Mouse (Mus musculus) gastrocnemius, postnatal 14 days (tissue): ENCODE data around the gene Tmem18. TPM values are rescaled to one million over a fixed set of nuclear protein-coding genes. Genes with fewer than 3 reads are reported as not detected.

Experiments used
- DNase-seq: peaks from one replicate; pipeline ENCODE4 v3.0.0; 2021; ENCODE audit warnings: mixed read lengths
- intact Hi-C: fragments of 180-260 bp; cut with DNase I; formaldehyde crosslinking; loops from one replicate; pipeline ENCODE4 v1.15.1; 2025; ENCODE audit warnings: low total_unique reads
- long read RNA-seq, 2 experiments: library from polyadenylated mRNA; stranded (forward); transcript quantifications; one replicate each; pipeline ENCODE4 v2.0.0; 2021
- total RNA-seq, 2 experiments: library from RNA; stranded (reverse); gene quantifications; 2 replicates each; pipeline ENCODE4 v1.2.3; 2021

The Tmem18 gene
- 1 to 10 TPM; 7.0 to 7.2 TPM for total RNA-seq
- long read RNA-seq, experiment 1, transcript Tmem18-201 (5 exons, 2,971 nt), result major isoform, 11 of 16 reads
- long read RNA-seq, experiment 1, partial matches to known transcripts, result 0 of 16 reads
- long read RNA-seq, experiment 1, other reads (novel, unspliced or antisense), result 5 of 16 reads
- long read RNA-seq, experiment 2, transcript Tmem18-201 (5 exons, 2,971 nt), result major isoform, 15 of 17 reads
- long read RNA-seq, experiment 2, partial matches to known transcripts, result 0 of 17 reads
- long read RNA-seq, experiment 2, other reads (novel, unspliced or antisense), result 1 of 17 reads

DNA sequence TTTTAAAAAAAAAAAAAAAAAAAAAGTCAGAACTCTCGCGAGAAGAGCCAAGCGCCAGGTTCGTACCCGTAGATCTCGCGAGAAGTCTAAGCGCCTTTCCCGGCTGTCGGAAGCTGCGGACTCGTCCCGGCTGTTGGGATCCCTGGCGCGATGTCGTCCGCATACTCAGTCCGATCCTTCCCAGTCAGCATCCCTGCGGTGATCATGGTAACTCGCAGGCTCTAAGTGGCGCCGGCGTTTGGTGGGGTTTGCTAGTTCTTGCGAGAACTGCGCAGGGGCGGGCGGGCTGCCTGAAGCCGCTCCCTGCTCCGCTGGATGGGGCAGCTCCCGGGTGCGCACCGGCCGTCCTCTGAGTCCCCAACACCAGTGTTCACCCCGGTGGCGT is at the start of gene Tmem18:
TSS of gene Tmem18 (plus strand) at position 71 of the 385 bp plus-strand sequence.
- intact Hi-C loops, result loop anchor here (10.0 kb wide), 2 partner anchors 460 to 680 kb away; no protein-coding TSS in a partner anchor
- peak; percentile 82 for DNase-seq

DNA sequence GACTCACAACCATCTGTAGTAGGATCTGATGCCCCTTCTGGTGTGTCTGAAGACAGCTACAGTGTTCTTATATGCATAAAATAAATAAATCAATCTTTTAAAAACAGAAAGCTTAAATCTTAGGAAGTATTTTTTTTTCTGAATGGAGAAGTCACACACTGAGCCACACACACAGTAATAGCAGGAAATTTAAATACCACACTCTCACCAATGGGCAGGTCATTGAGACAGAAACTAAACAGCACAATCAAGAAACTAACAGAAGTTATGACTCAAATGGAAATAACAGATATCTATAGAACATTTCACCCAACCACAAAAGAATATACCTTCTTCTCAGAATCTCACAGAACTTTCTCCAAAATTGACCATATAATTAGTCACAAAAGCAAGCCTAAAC is 26.9 kb upstream of the Tmem18 start:
- intact Hi-C loops, result no loop called here
- no peak for DNase-seq

DNA sequence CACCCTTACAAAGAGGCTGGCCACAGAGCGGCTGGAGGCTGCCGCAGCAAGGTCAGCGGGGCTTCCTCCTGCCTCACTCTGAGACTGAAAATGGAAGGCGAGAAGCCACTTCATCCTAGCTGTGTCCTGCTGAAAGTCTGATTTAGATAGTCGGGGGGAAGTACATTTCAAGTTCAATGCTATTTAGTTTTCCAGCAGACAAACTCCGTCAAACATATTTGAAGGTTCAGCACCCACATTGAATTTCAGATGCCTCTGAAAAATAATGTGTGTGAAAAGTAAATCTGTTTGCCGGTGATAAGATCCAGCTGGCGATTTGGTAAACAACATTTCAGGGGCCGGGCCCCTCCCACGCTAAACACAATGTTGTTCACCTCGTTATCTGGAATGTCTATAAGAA is 22.8 kb upstream of the Tmem18 start:
- intact Hi-C loops, result no loop called here
- no peak for DNase-seq

DNA sequence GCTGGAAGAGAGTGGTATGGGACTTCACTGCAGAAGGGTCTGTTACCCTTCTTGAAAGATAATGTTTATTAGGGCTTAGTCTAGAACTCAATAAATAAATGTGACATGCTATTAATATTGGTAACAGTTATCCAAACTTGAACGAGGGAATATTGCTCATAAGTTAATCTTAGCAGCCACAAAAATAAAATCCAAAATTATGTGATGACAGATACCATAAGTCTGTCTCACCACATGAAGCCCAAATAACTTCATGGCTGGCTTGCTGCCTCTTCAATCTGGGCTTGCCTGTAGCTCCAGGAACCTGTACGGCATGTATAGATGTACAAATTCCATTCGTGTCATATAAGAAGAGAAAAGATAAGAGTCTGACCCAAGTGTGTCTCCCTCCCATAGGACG is 12.2 kb upstream of the Tmem18 start:
- intact Hi-C loops, result loop anchor here (5.0 to 10.0 kb wide), 3 partner anchors 197 to 520 kb away; partner anchors contain the start of gene Sntg2
- DNase-seq, result no peak

DNA sequence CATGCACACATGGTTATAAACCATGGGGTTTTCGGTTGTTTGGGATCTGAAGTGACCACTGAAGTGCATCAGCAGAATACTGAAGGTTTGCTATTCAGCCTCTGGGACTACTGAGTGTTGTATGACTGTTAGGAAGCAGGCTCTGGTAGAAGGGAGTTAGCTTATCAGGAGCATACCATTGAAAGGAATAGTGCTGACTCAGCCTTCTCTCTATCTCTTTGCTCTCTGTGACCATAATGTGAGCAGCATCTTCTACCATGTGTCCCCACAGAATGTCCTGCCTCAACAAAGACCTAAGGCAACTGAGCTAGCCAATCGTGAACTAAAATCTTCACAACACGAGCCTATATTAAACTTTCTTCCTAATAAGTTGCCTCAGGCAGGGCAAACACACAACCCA is 8.3 kb upstream of the Tmem18 start:
- intact Hi-C loops, result loop anchor here (10.0 kb wide), 1 partner anchor 201 kb away; the partner anchor contains the start of gene Sntg2
- no peak for DNase-seq

DNA sequence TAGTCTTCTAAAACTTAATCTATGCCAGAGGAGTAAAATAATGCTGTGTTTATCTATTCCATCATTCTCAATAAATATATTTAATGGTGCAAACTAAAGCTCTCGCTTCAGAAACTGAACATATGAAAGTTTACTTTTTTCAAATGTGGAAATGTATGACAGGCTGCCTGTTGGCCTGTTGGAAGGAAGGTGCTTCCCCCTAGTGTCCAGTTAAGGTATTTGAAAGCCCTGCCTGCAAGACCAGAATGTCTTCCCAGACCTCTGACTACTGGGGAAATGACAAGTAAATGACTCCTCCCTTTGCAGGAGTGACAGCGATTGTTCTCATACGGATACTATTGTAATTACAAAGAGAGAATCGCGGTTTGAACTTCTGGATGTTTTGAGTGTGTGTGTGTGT is 6.2 kb upstream of the Tmem18 start:
- peak; percentile 43 for DNase-seq
- intact Hi-C loops, result loop anchor here (10.0 kb wide), 1 partner anchor 203 kb away; the partner anchor contains the start of gene Sntg2

DNA sequence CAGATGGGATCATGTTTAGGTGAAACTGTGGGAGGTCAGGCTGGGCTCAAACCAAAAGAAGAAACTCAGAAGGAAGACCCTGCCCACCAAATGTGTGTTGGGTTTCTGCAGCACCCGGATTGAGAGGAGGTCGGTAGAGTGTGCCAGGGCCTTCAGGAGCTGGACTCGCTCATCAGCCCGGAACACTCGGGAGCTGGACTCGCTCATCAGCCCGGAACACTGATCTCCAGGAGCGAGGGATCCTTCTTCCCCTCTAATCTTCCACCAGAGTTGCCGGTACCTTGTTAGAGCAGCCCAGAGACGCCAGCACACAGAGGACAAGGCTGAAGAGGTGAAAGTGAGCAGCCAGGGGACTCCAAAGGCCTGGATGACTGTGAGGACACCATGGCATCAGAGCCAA is 2.9 kb upstream of the Tmem18 start:
- no peak for DNase-seq
- intact Hi-C loops, result loop anchor here (10.0 kb wide), 2 partner anchors 456 to 676 kb away; no protein-coding TSS in a partner anchor

DNA sequence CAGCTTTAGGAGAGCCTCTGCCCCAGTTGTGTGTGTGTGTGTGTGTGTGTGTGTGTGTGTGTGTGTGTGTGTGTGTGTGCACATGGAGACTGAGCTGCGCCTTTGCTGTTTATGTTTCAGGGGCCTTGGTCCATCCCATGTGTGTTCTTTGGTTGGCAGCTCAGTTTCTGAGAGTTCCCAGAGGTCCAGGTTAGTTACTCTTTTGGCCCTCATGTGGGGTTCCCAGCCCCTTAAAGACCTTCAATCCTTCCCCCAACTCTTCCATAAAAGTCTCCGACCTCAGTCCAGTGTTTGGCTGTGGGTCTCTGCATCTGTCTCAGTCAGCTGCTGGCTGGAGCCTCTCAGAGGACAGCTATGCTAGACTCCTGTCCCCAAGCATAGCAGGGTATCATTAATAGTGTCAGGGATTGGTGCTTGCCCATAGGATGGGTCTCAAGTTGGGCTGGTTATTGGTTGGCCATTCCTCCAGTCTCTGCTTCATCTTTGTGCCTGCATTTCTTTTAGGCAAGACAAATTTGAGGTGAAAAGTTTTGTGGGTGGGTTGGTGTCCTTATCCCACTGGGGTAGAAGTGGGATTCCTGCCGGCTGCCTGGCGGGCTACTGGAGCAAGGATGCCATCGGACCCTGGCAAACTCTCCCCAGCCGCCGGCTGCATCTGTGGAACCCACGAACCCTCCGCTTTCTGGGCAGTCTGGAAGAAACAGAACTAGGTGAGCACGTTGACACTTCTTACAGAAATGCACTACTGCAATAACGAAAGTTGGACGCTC is 455 bp upstream of the Tmem18 start:
- DNase-seq, result no peak
- intact Hi-C loops, result loop anchor here (10.0 kb wide), 2 partner anchors 459 to 679 kb away; no protein-coding TSS in a partner anchor

DNA sequence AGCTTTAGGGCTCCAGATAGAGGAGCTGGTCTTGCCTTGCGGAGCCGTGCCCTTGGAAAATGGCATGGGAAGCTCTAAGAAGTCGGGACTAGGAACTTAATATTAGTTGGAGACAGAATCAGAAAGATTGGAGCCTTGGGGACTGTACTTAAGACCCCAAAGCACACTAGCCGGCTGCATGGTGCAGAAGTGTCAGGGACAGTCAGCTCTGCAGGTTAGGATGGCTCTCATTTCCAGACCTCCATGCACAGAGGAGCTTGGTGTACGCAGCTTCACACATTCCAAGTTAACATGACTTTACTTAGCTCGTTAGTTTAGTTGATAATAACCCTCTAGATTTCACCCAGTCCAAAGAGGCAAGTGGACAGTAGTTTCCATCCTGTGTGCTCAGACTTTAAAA is 637 bp downstream of the Tmem18 start:
- no peak for DNase-seq
- intact Hi-C loops, result loop anchor here (10.0 kb wide), 2 partner anchors 460 to 680 kb away; no protein-coding TSS in a partner anchor

DNA sequence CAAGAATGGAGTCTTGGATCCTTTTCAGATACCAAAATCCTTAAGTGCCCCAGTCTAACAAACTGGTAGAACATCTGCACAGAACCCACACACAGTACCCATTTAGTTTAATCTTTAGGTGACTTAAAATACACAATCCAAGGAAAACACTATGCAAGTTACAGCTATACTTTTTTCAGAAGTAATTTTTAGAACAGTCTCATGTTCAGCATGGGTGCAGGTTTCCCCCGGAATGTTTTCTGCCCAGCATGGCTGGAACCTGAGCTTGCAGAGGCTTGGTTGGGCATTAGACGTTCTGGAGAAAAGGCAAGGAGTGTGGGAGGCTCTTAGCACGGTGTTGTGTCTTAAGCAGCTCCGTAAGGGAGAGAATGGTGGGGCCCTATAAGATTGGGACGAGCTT is 7.6 kb downstream of the Tmem18 start:
- intact Hi-C loops, result no loop called here
- DNase-seq, result no peak

DNA sequence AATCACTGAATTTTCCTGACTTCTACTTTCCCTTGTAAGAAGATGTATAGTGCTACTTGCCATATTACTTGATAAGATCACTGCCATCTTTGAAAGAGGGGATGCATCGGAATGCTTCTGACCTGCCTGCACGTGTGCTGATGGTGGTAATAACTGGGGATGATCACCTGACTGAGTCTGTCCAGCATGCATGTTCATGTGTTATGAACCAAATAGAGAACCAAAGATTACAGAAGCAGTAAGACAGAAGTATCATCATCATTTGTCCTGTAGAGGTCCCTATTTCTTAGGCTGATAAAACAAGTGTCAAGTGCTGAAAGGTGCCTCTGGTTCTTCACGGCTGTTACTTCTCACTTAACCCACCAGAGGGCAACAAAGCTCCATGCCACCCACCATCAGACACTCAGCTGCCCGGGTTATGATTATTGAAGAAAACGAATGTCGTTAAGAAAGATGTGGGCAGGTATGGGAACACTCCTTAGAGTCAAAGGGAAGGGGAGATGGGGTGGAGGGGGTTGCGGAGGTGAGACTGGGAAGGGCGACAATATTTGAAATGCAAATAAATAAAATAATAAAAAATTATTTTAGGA is 12.7 kb downstream of the Tmem18 start:
- peak; percentile 37 for DNase-seq

DNA sequence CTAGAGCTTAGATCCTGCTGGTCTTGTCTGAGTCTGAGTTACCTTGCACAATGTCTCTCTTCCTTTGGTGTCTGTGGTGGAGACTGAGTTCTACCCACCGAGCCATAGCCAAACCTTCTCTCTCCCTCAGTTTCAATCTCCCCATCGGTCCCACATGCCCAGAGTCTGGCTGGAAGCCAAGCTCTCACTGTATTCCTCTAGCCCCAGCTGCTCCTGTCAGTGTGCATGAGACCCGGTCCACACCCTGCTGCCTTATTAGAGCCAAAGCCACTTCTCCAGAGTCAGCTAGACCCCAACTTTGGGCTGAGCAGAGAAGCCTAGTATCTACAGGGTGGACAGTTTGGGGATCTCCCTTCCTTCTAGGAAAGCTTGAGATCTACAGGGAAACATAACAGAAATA is 14.7 kb downstream of the Tmem18 start:
- intact Hi-C loops, result loop anchor here (5.0 kb wide), 1 partner anchor 293 kb away; no protein-coding TSS in a partner anchor
- peak; percentile 30 for DNase-seq

More for the DNA sequence above, 12.7 kb downstream of the Tmem18 start:
- intact Hi-C loops, result loop anchor here (1.0 to 5.0 kb wide), 2 partner anchors 295 to 409 kb away; no protein-coding TSS in a partner anchor

DNA sequence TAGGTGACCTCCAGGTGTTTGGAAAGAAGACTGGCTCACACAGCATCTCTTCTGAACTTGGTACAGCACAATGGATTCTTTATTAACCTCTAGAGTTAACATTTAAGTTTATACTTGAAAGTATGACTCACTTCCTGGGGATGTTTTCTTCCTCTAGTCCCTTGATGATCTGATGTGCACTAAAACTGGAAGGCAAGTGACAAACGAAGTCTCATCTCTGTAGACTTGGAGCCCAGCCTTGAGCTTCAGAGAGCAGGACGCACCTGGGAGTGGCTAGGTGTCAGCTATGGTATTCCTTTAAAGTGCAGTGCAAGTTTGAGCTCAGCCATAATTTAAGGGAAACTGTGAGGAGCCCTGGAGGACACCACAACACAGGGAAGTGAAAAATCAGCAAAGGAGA is 15.2 kb downstream of the Tmem18 start:
- no peak for DNase-seq
- intact Hi-C loops, result loop anchor here (5.0 kb wide), 1 partner anchor 293 kb away; no protein-coding TSS in a partner anchor

DNA sequence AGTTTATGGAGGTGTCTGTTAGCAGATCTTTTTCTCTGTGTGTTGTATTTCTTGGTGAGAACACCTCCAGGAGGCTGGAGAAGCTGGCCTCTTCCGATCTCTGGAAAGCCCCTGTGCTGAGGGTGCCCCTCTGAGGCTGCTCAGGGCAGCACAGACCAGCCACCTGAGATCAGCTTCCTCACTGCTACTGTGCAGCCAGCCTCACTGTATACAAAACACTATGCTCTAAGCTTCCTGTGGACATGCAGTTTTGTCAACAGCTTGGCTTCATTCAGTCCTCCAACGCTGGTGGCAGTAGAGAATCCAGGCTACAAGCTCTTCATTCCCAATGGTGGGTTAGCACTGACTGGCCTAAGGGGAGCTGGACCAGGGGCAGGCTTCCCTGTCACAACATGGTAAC is 15.8 kb downstream of the Tmem18 start:
- intact Hi-C loops, result loop anchor here (5.0 kb wide), 1 partner anchor 292 kb away; no protein-coding TSS in a partner anchor
- no peak for DNase-seq

DNA sequence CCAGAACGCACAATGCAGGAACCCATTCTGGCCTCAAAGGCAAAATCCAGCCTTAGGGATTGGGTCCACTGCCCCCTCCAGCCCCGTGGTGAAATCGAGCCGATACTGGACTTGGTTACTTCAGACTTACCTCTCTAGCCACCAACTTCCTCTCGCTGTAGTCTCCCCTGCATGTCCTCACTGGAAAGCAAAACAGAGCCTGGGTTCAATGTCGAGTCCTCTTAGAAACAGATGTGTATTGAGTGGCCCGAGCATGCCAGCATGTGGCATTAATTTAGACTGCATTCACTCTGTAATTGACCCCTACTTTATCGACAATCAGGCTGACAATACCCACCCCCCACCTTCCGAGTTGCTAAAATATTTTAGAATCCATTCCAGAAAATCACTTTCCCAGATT is 19.8 kb downstream of the Tmem18 start:
- no peak for DNase-seq
- intact Hi-C loops, result no loop called here

DNA sequence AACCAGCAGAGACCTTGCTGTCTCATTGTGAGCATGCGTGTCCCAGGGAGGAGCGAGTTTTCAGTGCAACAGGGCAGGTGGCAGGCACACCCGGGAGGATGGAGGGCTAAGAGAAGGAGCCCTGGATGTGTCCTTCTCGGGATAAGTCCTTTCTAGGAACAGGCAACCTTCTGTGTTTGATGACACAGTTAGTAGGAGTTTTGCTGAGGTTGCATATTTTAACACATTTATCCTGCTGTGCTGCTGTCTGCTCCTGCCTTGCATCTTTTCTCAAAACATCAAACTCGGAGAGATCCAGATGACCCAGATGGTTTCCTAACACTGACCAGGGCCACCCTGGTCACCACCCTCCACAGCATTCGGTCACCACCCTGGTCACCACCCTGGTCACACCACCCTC is 20.6 kb downstream of the Tmem18 start:
- DNase-seq, result no peak
- intact Hi-C loops, result no loop called here

DNA sequence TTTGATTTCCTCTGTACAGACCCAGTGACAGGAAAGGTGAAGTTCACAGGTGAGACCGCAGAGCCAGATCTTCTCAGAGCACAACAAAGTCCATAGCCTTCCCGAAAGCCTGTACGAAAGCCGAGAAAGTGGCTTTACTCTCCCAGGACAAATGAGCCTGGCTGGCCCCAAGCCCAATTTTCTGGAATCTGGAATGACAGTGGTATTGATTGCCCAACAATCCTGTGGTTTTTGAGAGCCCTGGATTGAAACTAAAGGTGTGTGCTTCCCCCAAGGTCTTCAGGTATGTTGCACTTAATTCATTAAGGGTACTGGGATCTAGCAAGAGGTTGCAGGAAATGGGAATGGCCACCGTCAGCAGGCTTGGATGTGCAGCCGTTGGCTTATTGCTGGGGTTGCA is 21.7 kb downstream of the Tmem18 start:
- DNase-seq, result no peak
- intact Hi-C loops, result no loop called here

DNA sequence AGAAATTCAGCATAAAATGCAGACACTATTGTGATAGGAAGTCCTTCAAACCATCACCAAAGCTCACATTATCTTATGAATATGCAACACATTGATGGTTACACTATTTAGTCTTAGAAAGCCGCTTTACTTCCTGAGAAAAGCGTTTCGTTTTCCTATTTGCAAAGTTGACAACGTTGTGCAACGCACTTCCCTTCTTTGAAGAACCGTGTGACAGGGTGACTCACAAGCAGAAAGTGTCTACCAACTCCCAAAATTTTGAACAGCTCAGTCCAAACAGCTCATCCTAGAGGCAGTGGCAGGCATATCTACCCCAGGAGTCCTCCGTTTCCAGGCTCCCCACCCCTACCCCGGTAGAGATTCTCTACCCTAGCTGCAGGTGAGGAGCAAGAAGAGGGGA is 22.5 kb downstream of the Tmem18 start:
- intact Hi-C loops, result no loop called here

DNA sequence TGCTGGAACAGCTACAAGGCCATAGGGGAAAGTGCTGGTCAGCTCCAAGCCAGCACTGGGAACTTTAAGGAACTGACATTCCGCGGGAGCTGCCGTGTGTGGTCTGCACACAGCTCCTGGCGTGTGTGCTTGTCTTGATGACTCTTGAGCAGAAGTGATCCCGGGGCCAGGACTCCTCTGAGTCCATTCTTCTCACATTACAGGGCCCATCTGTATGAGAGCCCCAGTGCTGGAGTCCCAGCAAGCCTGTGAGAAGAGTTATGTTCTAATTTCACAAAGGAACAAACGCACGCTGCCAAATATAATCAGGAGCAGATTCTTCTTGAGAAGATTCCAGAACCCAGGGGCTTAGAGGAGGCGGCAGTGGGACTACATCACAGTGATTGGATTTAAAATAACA is 34.2 kb downstream of the Tmem18 start:
- intact Hi-C loops, result no loop called here
- DNase-seq, result peak; percentile 14

More for the DNA sequence above, 22.5 kb downstream of the Tmem18 start:
- no peak for DNase-seq

DNA sequence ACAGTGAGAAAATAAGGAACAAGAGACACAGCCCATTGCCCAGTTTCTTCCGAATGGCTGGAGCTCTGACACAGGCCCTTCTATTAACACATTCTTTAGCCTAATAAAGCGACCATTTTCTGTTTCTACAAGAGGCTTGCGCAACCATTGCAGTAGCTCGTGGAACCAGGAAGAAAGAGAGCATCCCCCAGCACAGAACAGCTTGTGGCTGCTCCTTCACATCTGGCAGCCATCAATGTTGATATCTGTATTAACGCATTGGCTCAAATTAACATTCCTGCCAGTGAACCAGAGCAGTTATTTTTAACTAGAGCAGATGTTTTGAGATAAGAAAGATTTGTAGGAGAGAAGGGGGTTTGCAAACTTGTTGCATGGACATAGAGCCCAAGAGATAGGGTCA is 44.2 kb downstream of the Tmem18 start:
- no peak for DNase-seq
- intact Hi-C loops, result no loop called here
